Mouse (Mus musculus) liver, embryonic 16.5 days (tissue): Measurements from ENCODE around the gene 6330409D20Rik. TPM values are rescaled to one million over a fixed set of nuclear protein-coding genes. Genes with fewer than 3 reads are reported as not detected.

Experiments
- ATAC-seq: fragments of 200-750 bp; cut with Nextera tagmentation; 2 replicates; pipeline ENCODE4 v1.8.0; 2017; ENCODE audit warnings: low read depth, mild to moderate bottlenecking, moderate number of reproducible peaks, moderate library complexity
- H3K27ac ChIP-seq: fragments of 300-500 bp; sonication (generic); 2 replicates; pipeline ENCODE4 v1.5.1; 2014; ENCODE audit warnings: mild to moderate bottlenecking, low read length
- H3K27me3 ChIP-seq: fragments of 300-500 bp; sonication (generic); 2 replicates; pipeline ENCODE4 v1.6.1; 2014; ENCODE audit warnings: low read depth, low read length, mixed read lengths; ENCODE audit not compliant: control insufficient read depth, insufficient read depth
- H3K36me3 ChIP-seq: fragments of 300-500 bp; sonication (generic); 2 replicates; pipeline ENCODE4 v1.6.1; 2014; ENCODE audit warnings: mild to moderate bottlenecking; ENCODE audit not compliant: control insufficient read depth, insufficient read depth
- H3K4me1 ChIP-seq: fragments of 300-500 bp; sonication (generic); 2 replicates; pipeline ENCODE4 v1.6.1; 2014; ENCODE audit warnings: low read depth, low read length, mixed read lengths; ENCODE audit not compliant: control insufficient read depth
- H3K4me2 ChIP-seq: fragments of 300-500 bp; sonication (generic); 2 replicates; pipeline ENCODE4 v1.6.1; 2014; ENCODE audit warnings: low read depth, low read length, mixed read lengths
- H3K4me3 ChIP-seq: fragments of 300-500 bp; sonication (generic); 2 replicates; pipeline ENCODE4 v1.5.1; 2014; ENCODE audit warnings: low read depth, mild to moderate bottlenecking, low read length
- H3K9ac ChIP-seq: fragments of 300-500 bp; sonication (generic); 2 replicates; pipeline ENCODE4 v1.6.1; 2014; ENCODE audit warnings: low read depth, low read length
- H3K9me3 ChIP-seq: fragments of 300-500 bp; sonication (generic); replicated peaks from 2 replicates; pipeline ENCODE4 v1.6.1; 2016; ENCODE audit warnings: low read length; ENCODE audit not compliant: control insufficient read depth
- WGBS: fragments of 180-500 bp; shearing (Covaris S2); extraction: QIAGEN DNeasy Blood & Tissue Kit; methylation state at CpG from one replicate; pipeline ENCODE4 v1.1.7; 2014; ENCODE audit not compliant: insufficient replicate concordance; 5-methylcytosine and 5-hydroxymethylcytosine counted together
- polyA plus RNA-seq: library from polyadenylated mRNA; unstranded; fragments of >200 nt; fragmentation: Nextera tagmentation; extraction: Ambion mirVana; gene quantifications from 2 replicates; pipeline ENCODE4 v1.2.1, GENCODE M21; 2015

Gene 6330409D20Rik
- polyA plus RNA-seq, 1 experiment from 2014 or later, result not detected

GRCm38 (mm10) chr2:32749082-32749481 is 8.3 kb upstream of the 6330409D20Rik start:
- Histone ChIP-seq H3K4me3 (no peak overlapping the region), H3K4me2 (no peak overlapping the region), H3K27ac (no peak overlapping the region), H3K27me3 (no peaks in the 10 kb centered on the region), H3K36me3 (no peaks in the 10 kb centered on the region), H3K9me3 (no peaks in the 10 kb centered on the region), H3K9ac (no peak overlapping the region), H3K4me1 (no peaks in the 10 kb centered on the region)
- ATAC-seq, result no peak
- 74% methylated on average over 16 of the region's 16 CpGs for WGBS

GRCm38 (mm10) chr2:32744272-32744982 is 3.6 kb upstream of the 6330409D20Rik start:
- Histone ChIP-seq H3K9me3 (no peaks in the 10 kb centered on the region), H3K4me3 (no peak overlapping the region), H3K4me1 (no peaks in the 10 kb centered on the region), H3K27ac (no peak overlapping the region), H3K9ac (no peak overlapping the region), H3K27me3 (peaks cover 13% of the 10 kb centered on the region; the same call in 1 of the 2 replicates), H3K36me3 (no peaks in the 10 kb centered on the region), H3K4me2 (no peak overlapping the region)
- no peak for ATAC-seq
- 59% methylated on average over 15 of the region's 15 CpGs for WGBS

GRCm38 (mm10) chr2:32742173-32742531 is 1.3 kb upstream of the 6330409D20Rik start:
- Histone ChIP-seq H3K27me3 (peaks cover 13% of the 10 kb centered on the region; the same call in 1 of the 2 replicates), H3K9ac (no peak overlapping the region), H3K4me3 (no peak overlapping the region), H3K9me3 (no peaks in the 10 kb centered on the region), H3K36me3 (no peaks in the 10 kb centered on the region), H3K4me2 (no peak overlapping the region), H3K4me1 (no peaks in the 10 kb centered on the region), H3K27ac (no peak overlapping the region)
- WGBS, result 63% methylated on average over 18 of the region's 18 CpGs
- ATAC-seq, result no peak

GRCm38 (mm10) chr2:32741273-32742172 is 707 bp upstream of the 6330409D20Rik start:
- Histone ChIP-seq H3K36me3 (no peaks in the 10 kb centered on the region), H3K9ac (no peak overlapping the region), H3K9me3 (no peaks in the 10 kb centered on the region), H3K4me1 (no peaks in the 10 kb centered on the region), H3K4me2 (peak overlapping the region; percentile 47), H3K27ac (no peak overlapping the region), H3K4me3 (peak overlapping the region; percentile 31), H3K27me3 (peaks cover 13% of the 10 kb centered on the region; the same call in 1 of the 2 replicates)
- peak; percentile 14; the same call in 1 of the 2 replicates for ATAC-seq
- 35% methylated on average over 54 of the region's 58 CpGs for WGBS

GRCm38 (mm10) chr2:32739311-32739710 is 1.5 kb downstream of the 6330409D20Rik start:
- H3K4me1 ChIP-seq, result no peaks in the 10 kb centered on the region
- ATAC-seq, result no peak
- peaks cover 13% of the 10 kb centered on the region; the same call in 1 of the 2 replicates for H3K27me3 ChIP-seq
- no peak overlapping the region for H3K4me3 ChIP-seq
- H3K4me2 ChIP-seq, result no peak overlapping the region
- H3K9me3 ChIP-seq, result no peaks in the 10 kb centered on the region
- 64% methylated on average over 4 of the region's 4 CpGs for WGBS
- no peak overlapping the region for H3K9ac ChIP-seq
- no peaks in the 10 kb centered on the region for H3K36me3 ChIP-seq
- no peak overlapping the region for H3K27ac ChIP-seq

GRCm38 (mm10) chr2:32737008-32737407 is 3.8 kb downstream of the 6330409D20Rik start:
- WGBS, result 44% methylated on average over 6 of the region's 6 CpGs
- Histone ChIP-seq H3K27ac (no peak overlapping the region), H3K36me3 (no peaks in the 10 kb centered on the region), H3K9ac (no peak overlapping the region), H3K4me2 (no peak overlapping the region), H3K4me1 (no peaks in the 10 kb centered on the region), H3K9me3 (no peaks in the 10 kb centered on the region), H3K27me3 (peaks cover 12% of the 10 kb centered on the region; the same call in 1 of the 2 replicates), H3K4me3 (no peak overlapping the region)
- ATAC-seq, result no peak

- Histone ChIP-seq H3K4me1 (no peaks in the 10 kb centered on the region), H3K36me3 (no peaks in the 10 kb centered on the region), H3K9me3 (no peaks in the 10 kb centered on the region), H3K9ac (no peak overlapping the region), H3K27ac (no peak overlapping the region), H3K27me3 (peaks cover 7% of the 10 kb centered on the region; the same call in 1 of the 2 replicates), H3K4me3 (no peak overlapping the region), H3K4me2 (no peak overlapping the region)
- 0 out of 2 replicates have a peak, but pooled peaks have one; percentile 33 for ATAC-seq
- WGBS, result 46% methylated on average over 3 of the region's 3 CpGs
These were observed 4.4 kb downstream of the 6330409D20Rik start for GRCm38 (mm10) chr2:32736306-32736829.

- H3K27ac ChIP-seq, result no peak overlapping the region
- 53% methylated on average over 4 of the region's 4 CpGs for WGBS
These were observed 5.9 kb downstream of the 6330409D20Rik start for GRCm38 (mm10) chr2:32734933-32735332.

More at GRCm38 (mm10) chr2:32734933-32735332, 5.9 kb downstream of the 6330409D20Rik start:
- H3K4me1 ChIP-seq, result no peaks in the 10 kb centered on the region; the same call in 1 of the 2 replicates
- H3K4me2 ChIP-seq, result no peak overlapping the region
- H3K4me3 ChIP-seq, result no peak overlapping the region
- H3K9ac ChIP-seq, result no peak overlapping the region
- H3K9me3 ChIP-seq, result no peaks in the 10 kb centered on the region
- H3K36me3 ChIP-seq, result no peaks in the 10 kb centered on the region
- peak; percentile 50 for ATAC-seq
- H3K27me3 ChIP-seq, result no peaks in the 10 kb centered on the region
